Mouse (Mus musculus) lung, postnatal 0 days (tissue): ENCODE measurements around the gene Skap1.

Experiments used
- CTCF ChIP-seq: IDR thresholded peaks from 2 replicates; pipeline ENCODE4 v1.5.1; 2016; ENCODE audit warnings: antibody characterized with exemption, mild to moderate bottlenecking
- EP300 ChIP-seq: IDR thresholded peaks from 2 replicates; pipeline ENCODE4 v1.6.1; 2016; ENCODE audit warnings: antibody characterized with exemption, mild to moderate bottlenecking, control low read depth

- TF ChIP-seq CTCF, result no peak
- no peak for TF ChIP-seq EP300
These were observed 34.5 kb upstream of the Skap1 start for GRCm38 (mm10) chr11:96429891-96430290.
